Mouse (Mus musculus): ENCODE results near the gene Frmd8. TPM values are rescaled to one million over a fixed set of nuclear protein-coding genes. Genes with fewer than 3 reads are reported as not detected.

Gene Frmd8
- total and polyA plus RNA-seq, 3 experiments = 22.8 to 34.4 TPM; not detected in 1

- Histone ChIP-seq H3K27me3 (ENCODE audit: control insufficient read depth in 1 of 2, insufficient read depth in 2 of 2, low read length in 2 of 2) (no peaks in the 10 kb centered on the region), H3K4me3 (ENCODE audit: control insufficient read depth in 1 of 2, insufficient read depth in 1 of 2, low read depth in 2 of 2, low read length in 2 of 2) (peak overlapping the region; percentile 79 to 93), H3K27ac (ENCODE audit: control insufficient read depth, low read depth, low read length) (peak overlapping the region; percentile 96), H3K4me1 (ENCODE audit: control insufficient read depth in 1 of 2, insufficient read depth in 2 of 2, low read length in 2 of 2) (peaks cover 3 to 30% of the 10 kb centered on the region in 2 experiments), H3K79me2 (ENCODE audit: control insufficient read depth, insufficient read depth, low read length, poor library complexity) (peaks cover 38% of the 10 kb centered on the region), H3K9ac (ENCODE audit: control insufficient read depth, low read depth, low read length, poor library complexity, severe bottlenecking) (peak overlapping the region; percentile 93), H3K36me3 (ENCODE audit: control insufficient read depth in 1 of 2, insufficient read depth in 2 of 2, low read length in 2 of 2) (peaks cover 0 to 23% of the 10 kb centered on the region in 2 experiments; a peak in 3 of 4 replicates), H3K9me3 (replicated peaks; ENCODE audit: insufficient read depth, low read length) (no peaks in the 10 kb centered on the region)
- DNase-seq (ENCODE audit: low read depth, low spot score) = peak; percentile 65
- no peak for TF ChIP-seq MAX (IDR thresholded peaks at IDR 0.05; ENCODE audit: low read length)
- TF ChIP-seq POLR2A (IDR thresholded peaks at IDR 0.05; ENCODE audit: control insufficient read depth in 1 of 2, insufficient read depth in 1 of 2, low read depth in 1 of 2, low read length in 2 of 2, poor library complexity in 1 of 2) = peak in 1 of 2 experiments; percentile 30; a peak in 2 of 4 replicates
- no peak for TF ChIP-seq MEF2A (IDR thresholded peaks at IDR 0.05; ENCODE audit: extremely low read depth, insufficient replicate concordance, low read depth, low read length, poor library complexity, severe bottlenecking)
- TF ChIP-seq SIN3A (IDR thresholded peaks at IDR 0.05; ENCODE audit: low read length) = peak; percentile 7; the same call in 1 of the 2 replicates
- 0 out of 2 replicates have a peak, but pooled peaks have one; percentile 12 for TF ChIP-seq GABPA (IDR thresholded peaks at IDR 0.05; ENCODE audit: low read depth, low read length)
- TF ChIP-seq ELF1 (IDR thresholded peaks at IDR 0.05; ENCODE audit: low read depth, low read length) = no peak
- 0 out of 4 replicates have a peak, but pooled peaks of 1 of the 2 experiments have one; percentile 1 for TF ChIP-seq EP300 (IDR thresholded peaks at IDR 0.05; ENCODE audit: low read depth in 1 of 2, low read length in 2 of 2)
- 0 out of 2 replicates have a peak, but pooled peaks have one; percentile 6 for TF ChIP-seq POLR2AphosphoS5 (IDR thresholded peaks at IDR 0.05; ENCODE audit: borderline replicate concordance, low read depth, low read length)
- peak; percentile 51 for TF ChIP-seq POLR2AphosphoS2 (IDR thresholded peaks at IDR 0.05; ENCODE audit: low read length)
- 0 out of 2 replicates have a peak, but pooled peaks have one; percentile 13 for TF ChIP-seq MXI1 (IDR thresholded peaks at IDR 0.05; ENCODE audit: low read depth, low read length)
- no peak for TF ChIP-seq UBTF (IDR thresholded peaks at IDR 0.05; ENCODE audit: borderline replicate concordance, insufficient read depth, low read depth, low read length)
- peak; percentile 28; the same call in 1 of the 2 replicates for TF ChIP-seq MYB (IDR thresholded peaks at IDR 0.05; ENCODE audit: low read depth, low read length)
Observed at GRCm38 (mm10) chr19:5841999-5842784, 32.9 kb downstream of the Frmd8 start.

- Histone ChIP-seq H3K4me3 (ENCODE audit: control insufficient read depth in 1 of 2, insufficient read depth in 1 of 2, low read depth in 2 of 2, low read length in 2 of 2) (no peak overlapping the region), H3K36me3 (ENCODE audit: control insufficient read depth in 1 of 2, insufficient read depth in 2 of 2, low read length in 2 of 2) (peaks cover 0 to 23% of the 10 kb centered on the region in 2 experiments; a peak in 3 of 4 replicates), H3K9ac (ENCODE audit: control insufficient read depth, low read depth, low read length, poor library complexity, severe bottlenecking) (peak overlapping the region; percentile 93), H3K9me3 (replicated peaks; ENCODE audit: insufficient read depth, low read length) (no peaks in the 10 kb centered on the region), H3K27me3 (ENCODE audit: control insufficient read depth in 1 of 2, insufficient read depth in 2 of 2, low read length in 2 of 2) (no peaks in the 10 kb centered on the region), H3K4me1 (ENCODE audit: control insufficient read depth in 1 of 2, insufficient read depth in 2 of 2, low read length in 2 of 2) (peaks cover 5 to 25% of the 10 kb centered on the region in 2 experiments), H3K79me2 (ENCODE audit: control insufficient read depth, insufficient read depth, low read length, poor library complexity) (peaks cover 38% of the 10 kb centered on the region), H3K27ac (ENCODE audit: control insufficient read depth, low read depth, low read length) (peak overlapping the region; percentile 96)
- peak; percentile 73 for DNase-seq (ENCODE audit: low read depth, low spot score)
- peak; percentile 82 for TF ChIP-seq ELF1 (IDR thresholded peaks at IDR 0.05; ENCODE audit: low read depth, low read length)
- 0 out of 4 replicates have a peak, but pooled peaks of 1 of the 2 experiments have one; percentile 39 for TF ChIP-seq EP300 (IDR thresholded peaks at IDR 0.05; ENCODE audit: low read depth in 1 of 2, low read length in 2 of 2)
- TF ChIP-seq ETS1 (IDR thresholded peaks at IDR 0.05; ENCODE audit: low read depth, low read length) = peak; percentile 78
- TF ChIP-seq ZMIZ1 (IDR thresholded peaks at IDR 0.05; ENCODE audit: low read depth, low read length) = no peak
- TF ChIP-seq SIN3A (IDR thresholded peaks at IDR 0.05; ENCODE audit: low read length) = peak; percentile 74
- peak; percentile 95 for TF ChIP-seq ZNF384 (IDR thresholded peaks at IDR 0.05; ENCODE audit: low read depth, low read length)
- TF ChIP-seq MEF2A (IDR thresholded peaks at IDR 0.05; ENCODE audit: extremely low read depth, insufficient replicate concordance, low read depth, low read length, poor library complexity, severe bottlenecking) = peak; percentile 81; the same call in 1 of the 2 replicates
- peak; percentile 17 to 47; a peak in 1 of 4 replicates for TF ChIP-seq POLR2A (IDR thresholded peaks at IDR 0.05; ENCODE audit: control insufficient read depth in 1 of 2, insufficient read depth in 1 of 2, low read depth in 1 of 2, low read length in 2 of 2, poor library complexity in 1 of 2)
- TF ChIP-seq ZKSCAN1 (IDR thresholded peaks at IDR 0.05; ENCODE audit: low read depth, low read length) = no peak
Observed at GRCm38 (mm10) chr19:5841389-5841946, 33.6 kb downstream of the Frmd8 start.
